Mouse (Mus musculus): ENCODE results near the gene Zfyve28. TPM values are rescaled to one million over a fixed set of nuclear protein-coding genes. Genes with fewer than 3 reads are reported as not detected.

Zfyve28 gene
- polyA plus RNA-seq, 1 experiment from 2014 or later: 0.62 TPM

- no peaks in the 10 kb centered on the region for H3K9me3 ChIP-seq (ENCODE audit: control insufficient read depth, low read depth, low read length)
- H3K9ac ChIP-seq (replicated peaks; ENCODE audit: low read depth, low read length): no peak overlapping the region
- ATAC-seq (ENCODE audit: insufficient number of reproducible peaks, insufficient read depth, low FRiP score, low read depth): no peak
- H3K4me2 ChIP-seq (replicated peaks; ENCODE audit: low read depth, low read length): no peak overlapping the region
- 88% methylated on average over 5 of the region's 5 CpGs for WGBS
- H3K27me3 ChIP-seq (ENCODE audit: control insufficient read depth, insufficient read depth, low read length): peaks cover 16% of the 10 kb centered on the region
- peaks cover 13% of the 10 kb centered on the region for H3K4me1 ChIP-seq (ENCODE audit: control insufficient read depth, insufficient read depth, low read length)
- no peak overlapping the region for H3K27ac ChIP-seq (ENCODE audit: low read length)
- H3K4me3 ChIP-seq (ENCODE audit: low read depth, low read length): no peak overlapping the region
- no peaks in the 10 kb centered on the region for H3K36me3 ChIP-seq (ENCODE audit: control insufficient read depth, insufficient read depth, low read length)
These were observed 4.9 kb downstream of the Zfyve28 start for GRCm38 (mm10) chr5:34283355-34283754.

- Histone ChIP-seq H3K27me3 (ENCODE audit: control insufficient read depth, insufficient read depth, low read length) (no peaks in the 10 kb centered on the region), H3K4me2 (replicated peaks; ENCODE audit: low read depth, low read length) (no peak overlapping the region), H3K9ac (replicated peaks; ENCODE audit: low read depth, low read length) (no peak overlapping the region), H3K36me3 (ENCODE audit: control insufficient read depth, insufficient read depth, low read length) (no peaks in the 10 kb centered on the region), H3K4me1 (ENCODE audit: control insufficient read depth, insufficient read depth, low read length) (no peaks in the 10 kb centered on the region), H3K4me3 (ENCODE audit: low read depth, low read length) (no peak overlapping the region), H3K27ac (ENCODE audit: low read length) (no peak overlapping the region), H3K9me3 (ENCODE audit: control insufficient read depth, low read depth, low read length) (no peaks in the 10 kb centered on the region)
- 68% methylated on average over 7 of the region's 7 CpGs for WGBS
- no peak for ATAC-seq (ENCODE audit: insufficient number of reproducible peaks, insufficient read depth, low FRiP score, low read depth)
These were observed 7.3 kb downstream of the Zfyve28 start for GRCm38 (mm10) chr5:34280976-34281375.

- Histone ChIP-seq H3K36me3 (ENCODE audit: control insufficient read depth, insufficient read depth, low read length) (no peaks in the 10 kb centered on the region), H3K4me3 (ENCODE audit: low read depth, low read length) (no peak overlapping the region), H3K27me3 (ENCODE audit: control insufficient read depth, insufficient read depth, low read length) (no peaks in the 10 kb centered on the region), H3K9me3 (ENCODE audit: control insufficient read depth, low read depth, low read length) (no peaks in the 10 kb centered on the region), H3K9ac (replicated peaks; ENCODE audit: low read depth, low read length) (no peak overlapping the region), H3K27ac (ENCODE audit: low read length) (no peak overlapping the region), H3K4me2 (replicated peaks; ENCODE audit: low read depth, low read length) (no peak overlapping the region), H3K4me1 (ENCODE audit: control insufficient read depth, insufficient read depth, low read length) (no peaks in the 10 kb centered on the region)
- no peak for ATAC-seq (ENCODE audit: insufficient number of reproducible peaks, insufficient read depth, low FRiP score, low read depth)
- 90% methylated on average over 9 of the region's 9 CpGs for WGBS
These were observed 9.0 kb downstream of the Zfyve28 start for GRCm38 (mm10) chr5:34279214-34279613.

- no peak for ATAC-seq (ENCODE audit: insufficient number of reproducible peaks, insufficient read depth, low FRiP score, low read depth)
- H3K9me3 ChIP-seq (ENCODE audit: control insufficient read depth, low read depth, low read length): no peaks in the 10 kb centered on the region
- no peak overlapping the region for H3K4me3 ChIP-seq (ENCODE audit: low read depth, low read length)
- no peak overlapping the region for H3K27ac ChIP-seq (ENCODE audit: low read length)
- 62% methylated on average over 4 of the region's 4 CpGs for WGBS
- no peak overlapping the region for H3K4me2 ChIP-seq (replicated peaks; ENCODE audit: low read depth, low read length)
- no peaks in the 10 kb centered on the region for H3K4me1 ChIP-seq (ENCODE audit: control insufficient read depth, insufficient read depth, low read length)
- H3K9ac ChIP-seq (replicated peaks; ENCODE audit: low read depth, low read length): no peak overlapping the region
- H3K36me3 ChIP-seq (ENCODE audit: control insufficient read depth, insufficient read depth, low read length): no peaks in the 10 kb centered on the region
- no peaks in the 10 kb centered on the region for H3K27me3 ChIP-seq (ENCODE audit: control insufficient read depth, insufficient read depth, low read length)
These were observed 10.2 kb downstream of the Zfyve28 start for GRCm38 (mm10) chr5:34278058-34278457.

- no peaks in the 10 kb centered on the region for H3K36me3 ChIP-seq (ENCODE audit: control insufficient read depth, insufficient read depth, low read length)
- no peak for ATAC-seq (ENCODE audit: insufficient number of reproducible peaks, insufficient read depth, low FRiP score, low read depth)
- no peaks in the 10 kb centered on the region for H3K9me3 ChIP-seq (ENCODE audit: control insufficient read depth, low read depth, low read length)
- H3K4me1 ChIP-seq (ENCODE audit: control insufficient read depth, insufficient read depth, low read length): no peaks in the 10 kb centered on the region
- no peak overlapping the region for H3K27ac ChIP-seq (ENCODE audit: low read length)
- no peaks in the 10 kb centered on the region for H3K27me3 ChIP-seq (ENCODE audit: control insufficient read depth, insufficient read depth, low read length)
- 59% methylated on average over 6 of the region's 6 CpGs for WGBS
- no peak overlapping the region for H3K4me2 ChIP-seq (replicated peaks; ENCODE audit: low read depth, low read length)
- H3K9ac ChIP-seq (replicated peaks; ENCODE audit: low read depth, low read length): no peak overlapping the region
- H3K4me3 ChIP-seq (ENCODE audit: low read depth, low read length): no peak overlapping the region
These were observed 11.5 kb downstream of the Zfyve28 start for GRCm38 (mm10) chr5:34276746-34277145.

GRCm38 (mm10) chr5:34276191-34276590 lies 12.1 kb downstream of the Zfyve28 start:
- no peaks in the 10 kb centered on the region for H3K36me3 ChIP-seq (ENCODE audit: control insufficient read depth, insufficient read depth, low read length)
- H3K4me3 ChIP-seq (ENCODE audit: low read depth, low read length): no peak overlapping the region
- WGBS: 67% methylated on average over 7 of the region's 7 CpGs
- H3K27ac ChIP-seq (ENCODE audit: low read length): no peak overlapping the region
- H3K4me2 ChIP-seq (replicated peaks; ENCODE audit: low read depth, low read length): no peak overlapping the region
- no peaks in the 10 kb centered on the region for H3K9me3 ChIP-seq (ENCODE audit: control insufficient read depth, low read depth, low read length)
- no peaks in the 10 kb centered on the region for H3K4me1 ChIP-seq (ENCODE audit: control insufficient read depth, insufficient read depth, low read length)
- no peak for ATAC-seq (ENCODE audit: insufficient number of reproducible peaks, insufficient read depth, low FRiP score, low read depth)
- H3K27me3 ChIP-seq (ENCODE audit: control insufficient read depth, insufficient read depth, low read length): no peaks in the 10 kb centered on the region
- no peak overlapping the region for H3K9ac ChIP-seq (replicated peaks; ENCODE audit: low read depth, low read length)

- H3K9ac ChIP-seq (replicated peaks; ENCODE audit: low read depth, low read length): no peak overlapping the region
- H3K27me3 ChIP-seq (ENCODE audit: control insufficient read depth, insufficient read depth, low read length): no peaks in the 10 kb centered on the region
- no peak overlapping the region for H3K27ac ChIP-seq (ENCODE audit: low read length)
- no peaks in the 10 kb centered on the region for H3K9me3 ChIP-seq (ENCODE audit: control insufficient read depth, low read depth, low read length)
- no peak for ATAC-seq (ENCODE audit: insufficient number of reproducible peaks, insufficient read depth, low FRiP score, low read depth)
- H3K4me2 ChIP-seq (replicated peaks; ENCODE audit: low read depth, low read length): no peak overlapping the region
- 84% methylated on average over 10 of the region's 10 CpGs for WGBS
- no peak overlapping the region for H3K4me3 ChIP-seq (ENCODE audit: low read depth, low read length)
- H3K36me3 ChIP-seq (ENCODE audit: control insufficient read depth, insufficient read depth, low read length): no peaks in the 10 kb centered on the region
- no peaks in the 10 kb centered on the region for H3K4me1 ChIP-seq (ENCODE audit: control insufficient read depth, insufficient read depth, low read length)
These were observed 13.5 kb downstream of the Zfyve28 start for GRCm38 (mm10) chr5:34274676-34275293.

- no peak overlapping the region for H3K4me2 ChIP-seq (replicated peaks; ENCODE audit: low read depth, low read length)
- no peaks in the 10 kb centered on the region for H3K27me3 ChIP-seq (ENCODE audit: control insufficient read depth, insufficient read depth, low read length)
- H3K4me1 ChIP-seq (ENCODE audit: control insufficient read depth, insufficient read depth, low read length): no peaks in the 10 kb centered on the region
- H3K36me3 ChIP-seq (ENCODE audit: control insufficient read depth, insufficient read depth, low read length): no peaks in the 10 kb centered on the region
- no peak for ATAC-seq (ENCODE audit: insufficient number of reproducible peaks, insufficient read depth, low FRiP score, low read depth)
- H3K27ac ChIP-seq (ENCODE audit: low read length): no peak overlapping the region
- WGBS: 87% methylated on average over 3 of the region's 3 CpGs
- no peaks in the 10 kb centered on the region for H3K9me3 ChIP-seq (ENCODE audit: control insufficient read depth, low read depth, low read length)
- no peak overlapping the region for H3K4me3 ChIP-seq (ENCODE audit: low read depth, low read length)
- H3K9ac ChIP-seq (replicated peaks; ENCODE audit: low read depth, low read length): no peak overlapping the region
These were observed 14.0 kb downstream of the Zfyve28 start for GRCm38 (mm10) chr5:34274268-34274667.

GRCm38 (mm10) chr5:34273251-34273681 lies 15.0 kb downstream of the Zfyve28 start:
- Histone ChIP-seq H3K9me3 (ENCODE audit: control insufficient read depth, low read depth, low read length) (no peaks in the 10 kb centered on the region), H3K9ac (replicated peaks; ENCODE audit: low read depth, low read length) (no peak overlapping the region), H3K27me3 (ENCODE audit: control insufficient read depth, insufficient read depth, low read length) (no peaks in the 10 kb centered on the region), H3K4me3 (ENCODE audit: low read depth, low read length) (no peak overlapping the region), H3K36me3 (ENCODE audit: control insufficient read depth, insufficient read depth, low read length) (no peaks in the 10 kb centered on the region), H3K4me1 (ENCODE audit: control insufficient read depth, insufficient read depth, low read length) (no peaks in the 10 kb centered on the region), H3K4me2 (replicated peaks; ENCODE audit: low read depth, low read length) (no peak overlapping the region), H3K27ac (ENCODE audit: low read length) (no peak overlapping the region)
- 76% methylated on average over 5 of the region's 5 CpGs for WGBS
- ATAC-seq (ENCODE audit: insufficient number of reproducible peaks, insufficient read depth, low FRiP score, low read depth): no peak

Measured in stomach, embryonic 14.5 days (tissue).